Mouse (Mus musculus) olfactory bulb, adult 2 months (tissue): ENCODE results near the gene Gm33543. TPM values are rescaled to one million over a fixed set of nuclear protein-coding genes. Genes with fewer than 3 reads are reported as not detected.

Source experiments
- H3K27ac ChIP-seq: fragments of 200-500 bp; 2 replicates; pipeline ENCODE4 v1.5.1; 2012; ENCODE audit warnings: low read depth, low read length; ENCODE audit not compliant: insufficient read depth
- H3K4me1 ChIP-seq: fragments of 200-500 bp; 2 replicates; pipeline ENCODE4 v1.6.1; 2012; ENCODE audit warnings: low read length; ENCODE audit not compliant: control insufficient read depth, insufficient read depth
- H3K4me3 ChIP-seq: fragments of 200-500 bp; 2 replicates; pipeline ENCODE4 v1.5.1; 2012; ENCODE audit warnings: mild to moderate bottlenecking, low read depth, low read length, moderate library complexity; ENCODE audit not compliant: insufficient read depth
- CTCF ChIP-seq: fragments of 200-500 bp; IDR thresholded peaks from 2 replicates; pipeline ENCODE4 v1.5.1; 2012; ENCODE audit warnings: low read depth, mild to moderate bottlenecking, low read length, moderate library complexity; ENCODE audit not compliant: insufficient read depth
- POLR2A ChIP-seq: fragments of 200-500 bp; IDR thresholded peaks from 2 replicates; pipeline ENCODE4 v1.6.1; 2012; ENCODE audit warnings: mild to moderate bottlenecking, low read depth, low read length, moderate library complexity; ENCODE audit not compliant: insufficient read depth
- WGBS: fragments of 180-500 bp; shearing (Covaris S2); methylation state at CpG from one replicate; pipeline ENCODE4 v1.1.7; 2018; 5-methylcytosine and 5-hydroxymethylcytosine counted together
- polyA plus RNA-seq: library from polyadenylated mRNA; stranded (reverse); fragments of >200 nt; gene quantifications from 2 replicates; pipeline ENCODE4 v1.2.4, GENCODE M21; 2012; ENCODE audit warnings: low replicate concordance; ENCODE audit not compliant: missing spikeins, insufficient read depth, insufficient read length

Gm33543 gene
- polyA plus RNA-seq, 1 experiment, result not detected

- no peak overlapping the region for H3K4me3 ChIP-seq
- H3K27ac ChIP-seq, result no peak overlapping the region
- WGBS, result 83% methylated on average over 2 of the region's 2 CpGs
- peaks cover 3% of the 10 kb centered on the region for H3K4me1 ChIP-seq
- TF ChIP-seq POLR2A (no peak), CTCF (no peak)
Observed at GRCm38 (mm10) chr10:95787176-95787575, 55.6 kb downstream of the Gm33543 start.

- no peak for TF ChIP-seq POLR2A
- TF ChIP-seq CTCF, result no peak
- Histone ChIP-seq H3K27ac (no peak overlapping the region), H3K4me3 (no peak overlapping the region), H3K4me1 (0 out of 2 replicates have a peak, but pooled peaks cover 2% of the 10 kb centered on the region)
- 73% methylated on average over 7 of the region's 7 CpGs for WGBS
Observed at GRCm38 (mm10) chr10:95784837-95785236, 57.9 kb downstream of the Gm33543 start.

DNA sequence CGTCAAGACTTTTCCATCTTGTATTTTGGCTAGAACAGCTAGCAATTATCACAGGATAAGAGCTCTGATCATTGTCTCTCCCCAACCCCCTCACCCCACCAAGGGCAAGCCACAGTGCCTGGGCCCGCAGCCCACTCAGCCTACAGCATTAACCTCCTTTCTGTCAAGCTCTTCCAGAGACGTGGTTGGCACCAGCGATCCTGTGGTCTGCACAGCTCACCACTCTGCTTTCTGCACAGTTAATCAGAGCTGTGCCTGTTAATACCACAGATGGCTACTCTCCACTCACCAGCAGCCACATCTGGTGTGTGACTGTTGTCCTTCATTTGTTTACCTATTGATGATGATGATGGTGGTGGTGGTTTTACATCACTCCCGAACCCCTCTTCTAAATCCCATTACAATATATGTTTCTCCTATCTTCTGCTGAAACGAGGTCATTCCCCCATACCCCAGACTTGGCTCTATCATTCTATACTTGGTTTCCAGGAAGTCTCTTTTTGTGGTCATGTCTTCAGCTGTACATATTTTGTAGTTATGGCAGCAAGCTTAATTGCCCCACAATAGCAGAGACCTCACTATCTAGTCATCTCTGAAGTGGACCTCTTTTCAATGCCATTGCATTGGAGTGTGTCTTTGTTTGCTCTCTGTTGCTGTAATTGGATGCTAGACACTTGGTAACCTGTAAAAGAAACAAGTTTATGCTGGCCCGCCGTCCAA is 61.7 kb downstream of the Gm33543 start:
- Histone ChIP-seq H3K4me3 (no peak overlapping the region), H3K4me1 (0 out of 2 replicates have a peak, but pooled peaks cover 2% of the 10 kb centered on the region), H3K27ac (no peak overlapping the region)
- WGBS, result 63% methylated on average over 8 of the region's 8 CpGs
- TF ChIP-seq POLR2A (no peak), CTCF (no peak)

DNA sequence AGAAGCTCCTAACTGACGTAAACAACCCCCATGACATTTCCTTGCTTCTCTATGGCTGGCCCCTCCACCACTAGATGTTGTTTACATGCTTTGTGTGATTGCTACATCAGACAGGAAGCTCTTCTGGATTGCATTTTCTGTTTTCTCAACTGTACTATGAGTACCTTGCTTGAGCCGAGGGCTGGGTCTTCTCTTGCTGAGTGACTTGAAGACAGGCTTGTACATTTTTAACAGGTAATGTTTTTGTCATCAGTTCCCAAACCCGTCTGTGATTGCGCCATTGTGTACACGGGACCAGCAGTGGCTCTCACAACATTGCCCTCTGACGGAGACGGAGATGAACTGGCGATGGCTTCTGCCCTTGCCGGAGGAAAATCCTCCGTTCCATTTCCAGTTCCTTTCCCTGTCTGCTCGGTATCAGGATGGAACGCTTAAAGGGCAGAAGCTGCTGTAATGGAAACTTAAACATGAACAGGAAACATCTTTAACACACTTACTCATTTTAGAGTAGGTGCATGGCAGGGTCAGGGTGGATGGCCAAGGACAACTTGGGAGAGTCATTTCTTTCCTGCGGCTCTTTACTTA is 62.8 kb downstream of the Gm33543 start:
- Histone ChIP-seq H3K27ac (no peak overlapping the region), H3K4me3 (no peak overlapping the region), H3K4me1 (0 out of 2 replicates have a peak, but pooled peaks cover 2% of the 10 kb centered on the region)
- WGBS, result 87% methylated on average over 13 of the region's 13 CpGs
- TF ChIP-seq CTCF (no peak), POLR2A (no peak)

DNA sequence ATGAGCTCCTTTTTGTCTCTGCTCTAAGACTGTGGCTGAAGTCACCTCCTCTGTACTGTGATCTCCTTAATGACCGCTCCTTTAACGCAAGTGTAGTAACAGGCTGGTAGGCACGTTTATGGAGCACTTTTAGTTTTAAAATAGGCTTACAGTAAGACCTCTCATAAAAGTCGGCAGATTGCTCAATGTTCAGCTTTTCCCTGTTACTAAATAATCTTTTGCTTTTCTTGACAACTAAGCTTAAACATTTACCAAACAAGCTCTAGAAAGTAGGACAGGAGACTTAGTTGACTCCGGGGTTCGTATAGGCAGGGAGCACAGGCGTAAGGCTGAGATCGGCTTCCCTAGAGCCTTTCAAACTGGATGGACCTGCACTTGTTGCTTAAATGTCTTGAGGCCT is 64.1 kb downstream of the Gm33543 start:
- H3K4me3 ChIP-seq, result no peak overlapping the region
- TF ChIP-seq CTCF, result no peak
- no peak for TF ChIP-seq POLR2A
- 93% methylated on average over 8 of the region's 8 CpGs for WGBS
- no peak overlapping the region for H3K27ac ChIP-seq
- 0 out of 2 replicates have a peak, but pooled peaks cover 2% of the 10 kb centered on the region for H3K4me1 ChIP-seq

- Histone ChIP-seq H3K27ac (no peak overlapping the region), H3K4me3 (no peak overlapping the region), H3K4me1 (0 out of 2 replicates have a peak, but pooled peaks cover 2% of the 10 kb centered on the region)
- WGBS, result 94% methylated on average over 15 of the region's 15 CpGs
- no peak for TF ChIP-seq POLR2A
- no peak for TF ChIP-seq CTCF
Observed at GRCm38 (mm10) chr10:95777701-95778320, 64.9 kb downstream of the Gm33543 start.

GRCm38 (mm10) chr10:95777071-95777470 is 65.7 kb downstream of the Gm33543 start:
- Histone ChIP-seq H3K4me1 (0 out of 2 replicates have a peak, but pooled peaks cover 2% of the 10 kb centered on the region), H3K27ac (no peak overlapping the region), H3K4me3 (no peak overlapping the region)
- 98% methylated on average over 1 of the region's 1 CpGs for WGBS
- TF ChIP-seq CTCF (no peak), POLR2A (no peak)

GRCm38 (mm10) chr10:95774856-95775255 is 67.9 kb downstream of the Gm33543 start:
- H3K4me3 ChIP-seq, result no peak overlapping the region
- 94% methylated on average over 7 of the region's 7 CpGs for WGBS
- no peak overlapping the region for H3K27ac ChIP-seq
- no peaks in the 10 kb centered on the region for H3K4me1 ChIP-seq
- TF ChIP-seq POLR2A (no peak), CTCF (no peak)

DNA sequence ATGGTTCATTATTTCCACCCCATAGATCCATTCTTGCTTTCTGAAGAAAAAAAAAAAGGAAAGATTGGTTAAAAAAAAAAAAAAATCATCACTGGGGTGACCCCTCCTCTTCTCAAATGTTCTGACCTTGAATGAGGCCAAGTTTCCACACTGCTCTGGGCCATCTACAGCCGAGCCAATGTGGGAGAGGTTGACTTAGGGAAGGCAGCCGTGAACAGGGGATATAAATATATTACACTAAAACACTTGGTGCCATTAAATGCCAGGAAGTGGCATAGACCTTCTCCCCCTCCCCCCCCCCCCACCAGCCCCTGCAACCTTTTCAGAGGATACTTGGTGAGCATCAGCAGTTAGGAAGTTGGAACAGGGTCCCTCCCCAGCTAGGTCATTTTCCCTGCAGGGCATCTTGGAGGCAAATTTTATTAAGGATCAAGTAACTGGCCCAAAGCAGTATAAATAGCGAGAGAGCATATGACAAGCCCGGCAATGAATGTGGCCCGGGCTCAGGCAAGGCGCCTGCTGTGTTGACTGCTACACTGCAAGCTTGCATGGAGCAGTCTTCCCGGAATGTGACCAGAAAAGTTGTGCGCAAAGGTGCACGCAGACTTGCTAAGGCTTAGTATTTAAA is 68.6 kb downstream of the Gm33543 start:
- WGBS, result 72% methylated on average over 9 of the region's 9 CpGs
- TF ChIP-seq CTCF (no peak), POLR2A (no peak)
- Histone ChIP-seq H3K4me1 (no peaks in the 10 kb centered on the region), H3K27ac (no peak overlapping the region), H3K4me3 (no peak overlapping the region)

Other genes with a start within 250 kb of the Gm33543 start
- not detected in 2 replicates for gene Anapc15-ps, start 169.5 kb downstream of the Gm33543 start, polyA plus RNA-seq
- gene Eea1, start 97.7 kb upstream of the Gm33543 start, polyA plus RNA-seq, result not detected in 2 replicates